Mouse (Mus musculus) thymus, adult 2 months (tissue): ENCODE results near the gene Atg10. TPM values are rescaled to one million over a fixed set of nuclear protein-coding genes. Genes with fewer than 3 reads are reported as not detected.

Experiments
- DNase-seq: peaks from one replicate; pipeline ENCODE4 v3.0.0; 2021
- H3K27ac ChIP-seq: fragments of 200-500 bp; 2 replicates; pipeline ENCODE4 v1.5.1; 2012; ENCODE audit warnings: low read length, control low read depth; ENCODE audit not compliant: control insufficient read depth, insufficient read depth
- H3K27me3 ChIP-seq: fragments of 200-500 bp; 2 replicates; pipeline ENCODE4 v1.6.1; 2012; ENCODE audit warnings: mild to moderate bottlenecking, low read length, moderate library complexity, mixed read lengths; ENCODE audit not compliant: control insufficient read depth, insufficient read depth
- H3K36me3 ChIP-seq: fragments of 200-500 bp; 2 replicates; pipeline ENCODE4 v1.6.1; 2012; ENCODE audit warnings: mild to moderate bottlenecking, low read length, moderate library complexity; ENCODE audit not compliant: control insufficient read depth, insufficient read depth
- H3K4me1 ChIP-seq: fragments of 200-500 bp; replicated peaks from 2 replicates; pipeline ENCODE4 v1.6.1; 2012; ENCODE audit warnings: low read length; ENCODE audit not compliant: control insufficient read depth, insufficient read depth
- H3K4me3 ChIP-seq: fragments of 200-500 bp; 2 replicates; pipeline ENCODE4 v1.5.1; 2012; ENCODE audit warnings: mild to moderate bottlenecking, low read length, control low read depth, moderate library complexity; ENCODE audit not compliant: control insufficient read depth, insufficient read depth
- CTCF ChIP-seq: fragments of 200-500 bp; IDR thresholded peaks from 2 replicates; pipeline ENCODE4 v1.5.1; 2012; ENCODE audit warnings: mild to moderate bottlenecking, control low read depth, low read length, moderate library complexity, borderline replicate concordance; ENCODE audit not compliant: control insufficient read depth, poor library complexity, insufficient read depth; ENCODE audit errors: extremely low read depth
- POLR2A ChIP-seq: fragments of 200-500 bp; IDR thresholded peaks from 2 replicates; pipeline ENCODE4 v1.6.1; 2012; ENCODE audit warnings: mild to moderate bottlenecking, low read length, control low read depth, moderate library complexity; ENCODE audit not compliant: control insufficient read depth, poor library complexity, insufficient read depth; ENCODE audit errors: extremely low read depth
- WGBS: fragments of 180-500 bp; shearing (Covaris S2); methylation state at CpG from one replicate; pipeline ENCODE4 v1.1.7; 2018; 5-methylcytosine and 5-hydroxymethylcytosine counted together
- polyA plus RNA-seq: library from polyadenylated mRNA; depleted of rRNA; stranded (reverse); fragments of >200 nt; gene quantifications from 2 replicates; pipeline ENCODE4 v1.2.3, GENCODE M21; 2012

Gene Atg10
- polyA plus RNA-seq, 1 experiment = 1.4 TPM

- no peak overlapping the region for H3K27ac ChIP-seq
- H3K27me3 ChIP-seq = no peaks in the 10 kb centered on the region
- 92% methylated on average over 2 of the region's 2 CpGs for WGBS
- H3K4me1 ChIP-seq = no peaks in the 10 kb centered on the region
- no peak overlapping the region for H3K4me3 ChIP-seq
- no peaks in the 10 kb centered on the region for H3K36me3 ChIP-seq
- no peak for DNase-seq
- TF ChIP-seq CTCF (no peak), POLR2A (no peak)
These were observed 63.9 kb downstream of the Atg10 start for GRCm38 (mm10) chr13:91159881-91160280.

GRCm38 (mm10) chr13:91157941-91158340 lies 65.8 kb downstream of the Atg10 start:
- Histone ChIP-seq H3K4me1 (no peaks in the 10 kb centered on the region), H3K36me3 (no peaks in the 10 kb centered on the region), H3K27ac (no peak overlapping the region), H3K27me3 (no peaks in the 10 kb centered on the region), H3K4me3 (no peak overlapping the region)
- no peak for TF ChIP-seq CTCF
- WGBS = 96% methylated on average over 4 of the region's 4 CpGs
- DNase-seq = no peak

GRCm38 (mm10) chr13:91157429-91157828 lies 66.3 kb downstream of the Atg10 start:
- Histone ChIP-seq H3K4me1 (no peaks in the 10 kb centered on the region), H3K27ac (no peak overlapping the region), H3K27me3 (no peaks in the 10 kb centered on the region), H3K36me3 (no peaks in the 10 kb centered on the region), H3K4me3 (no peak overlapping the region)
- DNase-seq = no peak
- TF ChIP-seq POLR2A (no peak), CTCF (no peak)

- no peak for DNase-seq
- WGBS = 99% methylated on average over 2 of the region's 2 CpGs
- no peak for TF ChIP-seq POLR2A
- no peak for TF ChIP-seq CTCF
- Histone ChIP-seq H3K27me3 (no peaks in the 10 kb centered on the region), H3K27ac (no peak overlapping the region), H3K4me3 (no peak overlapping the region), H3K36me3 (no peaks in the 10 kb centered on the region), H3K4me1 (no peaks in the 10 kb centered on the region)
These were observed 66.8 kb downstream of the Atg10 start for GRCm38 (mm10) chr13:91156949-91157348.

- no peak overlapping the region for H3K27ac ChIP-seq
- no peaks in the 10 kb centered on the region for H3K36me3 ChIP-seq
- 96% methylated on average over 5 of the region's 5 CpGs for WGBS
- H3K4me1 ChIP-seq = no peaks in the 10 kb centered on the region
- H3K27me3 ChIP-seq = no peaks in the 10 kb centered on the region
- no peak for DNase-seq
- no peak overlapping the region for H3K4me3 ChIP-seq
- no peak for TF ChIP-seq CTCF
- TF ChIP-seq POLR2A = no peak
These were observed 67.5 kb downstream of the Atg10 start for GRCm38 (mm10) chr13:91156308-91156707.

- no peak for TF ChIP-seq POLR2A
- TF ChIP-seq CTCF = no peak
- H3K36me3 ChIP-seq = no peaks in the 10 kb centered on the region
- no peaks in the 10 kb centered on the region for H3K4me1 ChIP-seq
- WGBS = 77% methylated on average over 4 of the region's 4 CpGs
- H3K27ac ChIP-seq = no peak overlapping the region
- no peaks in the 10 kb centered on the region for H3K27me3 ChIP-seq
- DNase-seq = no peak
- H3K4me3 ChIP-seq = no peak overlapping the region
These were observed 68.2 kb downstream of the Atg10 start for GRCm38 (mm10) chr13:91155429-91156207.

GRCm38 (mm10) chr13:91154622-91155021 lies 69.1 kb downstream of the Atg10 start:
- Histone ChIP-seq H3K27me3 (no peaks in the 10 kb centered on the region), H3K4me1 (no peaks in the 10 kb centered on the region), H3K36me3 (no peaks in the 10 kb centered on the region), H3K27ac (no peak overlapping the region), H3K4me3 (no peak overlapping the region)
- TF ChIP-seq POLR2A = no peak
- no peak for TF ChIP-seq CTCF
- no peak for DNase-seq
- WGBS = 93% methylated on average over 7 of the region's 7 CpGs
